Mouse (Mus musculus) R1 (cell line): ENCODE results near the gene Ankrd2.

Experiments
- DNase-seq: peaks from one replicate; pipeline ENCODE4 v3.0.0-alpha.2; 2018; ENCODE audit warnings: low read depth, low spot score

Ankrd2 gene

DNA sequence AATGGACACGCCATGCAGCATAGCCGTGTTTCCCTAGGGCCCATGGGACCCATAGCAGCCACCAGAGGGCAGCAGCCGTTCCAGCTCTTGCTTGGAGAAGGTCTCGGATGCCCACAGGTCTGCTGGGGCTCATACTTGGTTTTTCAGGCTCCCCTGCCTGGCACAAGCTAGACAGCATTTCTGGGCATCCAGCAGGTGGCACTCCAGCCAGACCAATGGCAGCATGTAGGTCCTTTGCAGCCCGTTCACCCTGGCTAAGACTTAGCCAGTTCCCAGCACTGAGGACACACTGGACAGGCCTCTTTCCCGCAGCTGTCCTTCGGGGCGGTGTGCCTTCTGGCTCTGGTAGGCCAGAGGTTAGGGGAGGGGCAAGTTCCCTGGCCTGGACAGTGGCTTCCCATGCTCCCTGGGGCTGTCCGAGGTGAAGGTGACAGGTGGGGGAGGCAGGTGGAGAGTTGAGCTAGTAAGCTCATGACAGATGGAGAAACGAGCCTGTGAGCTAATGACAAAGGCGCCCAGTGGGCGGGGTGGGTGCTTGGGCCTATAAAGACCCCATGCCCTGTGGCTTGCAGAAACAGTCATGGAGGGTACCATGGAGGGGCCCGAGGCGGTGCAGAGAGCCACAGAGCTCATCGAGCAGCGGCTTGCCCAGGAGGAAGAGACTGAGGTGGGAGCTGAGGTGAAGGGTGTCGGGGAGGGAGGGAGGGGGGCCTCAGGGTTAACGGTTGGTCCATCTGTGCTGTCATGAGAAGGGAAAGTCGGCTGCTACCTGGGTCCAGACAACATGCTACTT, at the start of gene Ankrd2:
Gene Ankrd2 (plus strand): TSS at position 545 of the 793 bp plus-strand sequence.
- peak; percentile 75 for DNase-seq

DNA sequence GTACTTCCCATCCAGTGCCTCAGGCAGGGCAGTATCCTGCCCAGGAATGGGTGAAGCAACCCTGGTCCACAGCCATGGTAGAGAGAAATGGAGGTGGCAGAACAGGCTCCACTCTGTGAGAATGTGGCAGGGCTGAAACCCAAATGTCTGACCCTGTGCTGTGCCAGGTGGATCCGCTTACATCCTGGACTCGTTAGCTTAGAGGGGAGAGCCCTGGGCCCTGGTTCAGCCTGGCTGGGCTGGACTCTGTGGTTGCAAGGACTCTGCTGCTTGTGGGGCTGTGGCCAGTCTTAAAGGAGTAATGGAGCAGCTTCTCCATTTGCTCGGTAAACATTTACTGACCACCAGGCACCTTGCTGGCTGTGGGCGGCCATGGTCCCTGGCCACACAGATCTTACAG, 48.6 kb upstream of the Ankrd2 start:
- DNase-seq: no peak

DNA sequence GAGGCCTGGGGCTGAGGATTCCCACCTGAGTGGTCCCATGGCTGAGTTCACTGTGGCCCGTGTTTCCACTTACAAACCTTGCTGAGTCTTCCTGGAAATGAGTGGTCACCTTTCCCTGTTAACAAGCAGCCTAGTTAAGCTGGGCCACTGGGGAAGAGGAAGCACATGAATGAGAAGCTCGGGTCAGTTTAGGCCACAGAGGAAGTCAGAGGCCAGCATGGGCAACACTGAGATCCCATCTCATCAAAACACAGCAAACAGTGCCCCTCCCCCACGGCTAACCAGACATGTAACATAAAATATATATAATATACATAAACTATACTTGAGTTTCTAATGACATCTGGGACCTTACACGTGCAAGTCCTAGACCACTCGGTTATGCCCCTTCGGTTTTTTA, 46.0 kb upstream of the Ankrd2 start:
- no peak for DNase-seq

DNA sequence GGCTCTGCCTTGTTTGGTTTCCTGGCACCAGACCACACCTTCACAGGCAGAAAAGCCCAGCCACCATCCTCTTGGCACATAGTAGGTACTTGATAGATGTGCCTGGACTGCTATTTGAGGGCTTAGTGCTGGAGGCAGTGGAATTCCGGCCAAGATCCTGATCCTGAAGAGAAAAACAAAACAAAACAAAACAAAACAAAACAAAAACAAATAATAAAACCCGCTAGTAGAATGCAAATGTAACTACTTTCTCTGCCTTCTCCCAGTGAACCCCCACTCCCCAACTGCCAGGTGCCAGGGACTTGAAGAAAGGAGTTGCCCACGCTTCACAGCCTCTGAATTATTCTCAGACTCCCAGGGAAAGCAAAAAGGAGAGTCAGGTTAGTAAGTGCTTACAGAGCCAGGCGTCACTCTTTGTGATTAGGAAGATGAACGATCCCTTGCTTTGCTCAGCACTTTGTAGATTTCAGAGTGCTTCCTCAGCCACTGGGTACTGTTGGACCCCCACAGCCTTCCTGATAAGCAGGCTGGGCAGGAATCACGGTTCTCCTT, 43.8 kb upstream of the Ankrd2 start:
- DNase-seq: no peak

DNA sequence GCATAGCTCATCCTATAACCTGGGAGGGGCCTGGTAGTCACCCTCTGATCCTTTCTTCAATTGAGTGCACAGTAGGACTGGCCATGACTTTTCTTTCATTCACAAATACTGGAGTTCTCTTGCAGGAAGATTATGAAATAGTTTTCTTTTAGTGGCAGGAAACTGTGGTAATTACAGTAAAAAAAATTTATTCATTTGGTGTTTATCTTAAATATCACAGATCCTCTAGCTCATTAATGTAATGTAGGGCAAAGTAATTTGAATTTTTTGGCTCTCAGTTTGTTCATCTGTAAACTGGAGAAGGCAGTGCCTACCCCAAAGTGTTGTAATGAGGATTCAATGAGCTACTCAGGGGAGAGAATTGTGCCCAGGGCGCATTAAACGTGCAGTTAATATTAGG, 42.8 kb upstream of the Ankrd2 start:
- DNase-seq: no peak

DNA sequence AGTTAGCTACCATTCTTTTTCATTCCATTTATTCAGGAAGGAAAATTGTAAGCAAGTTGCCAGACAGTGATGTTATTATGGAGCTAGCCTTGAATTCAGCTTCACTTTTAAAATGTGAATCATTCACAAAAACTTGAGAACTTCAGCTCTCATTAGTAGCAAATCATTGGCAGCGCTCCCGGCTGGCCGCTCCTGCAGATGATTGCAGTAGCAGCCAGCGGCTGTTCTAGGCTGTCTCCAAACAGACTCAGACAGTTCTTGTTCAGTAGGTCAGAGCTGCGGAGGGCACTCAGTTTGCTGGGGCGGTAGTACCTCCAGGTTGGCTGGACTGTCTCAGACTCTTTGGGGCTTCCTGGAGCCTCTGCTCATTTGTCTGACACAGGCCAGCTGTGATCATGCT, 42.3 kb upstream of the Ankrd2 start:
- no peak for DNase-seq

DNA sequence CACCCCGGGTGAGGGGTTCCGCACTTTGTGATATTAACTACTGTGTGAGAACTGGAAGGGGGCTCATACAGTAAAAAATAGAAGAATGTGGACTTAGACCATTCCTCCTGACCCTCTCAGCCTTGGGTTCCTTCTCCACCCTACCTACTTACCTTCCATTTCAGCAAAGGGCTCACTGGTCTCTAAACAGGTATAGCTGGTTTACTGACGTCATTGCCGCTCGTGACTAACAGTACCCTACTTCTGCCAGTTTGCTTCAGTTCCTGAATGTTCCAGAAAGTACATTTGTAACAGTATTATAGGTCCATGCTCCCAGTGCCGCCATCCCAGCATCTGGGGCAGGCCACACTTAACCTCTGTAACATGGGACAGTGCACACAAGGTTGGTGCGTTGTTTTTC, 41.8 kb upstream of the Ankrd2 start:
- DNase-seq: no peak

DNA sequence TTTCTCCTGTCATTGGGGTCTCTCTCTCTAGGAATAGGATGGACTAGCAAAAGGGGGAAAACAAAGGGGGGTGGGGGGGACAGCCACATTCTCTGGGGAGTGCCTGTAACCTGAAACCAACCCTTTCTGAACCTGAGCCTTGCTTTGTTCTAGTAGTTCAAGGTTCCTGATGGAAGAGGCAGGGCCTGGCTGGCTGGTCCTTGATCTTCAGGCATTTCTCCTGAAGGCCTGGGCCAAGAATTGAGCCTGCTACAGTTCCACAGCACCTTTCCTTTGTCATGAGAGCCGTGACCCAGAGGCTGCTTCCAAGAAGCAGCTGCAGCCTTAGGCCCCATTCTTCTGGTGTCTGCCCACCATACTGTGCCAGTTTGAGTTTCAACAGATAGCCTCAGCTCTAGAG, 40.3 kb upstream of the Ankrd2 start:
- DNase-seq: peak; percentile 52

DNA sequence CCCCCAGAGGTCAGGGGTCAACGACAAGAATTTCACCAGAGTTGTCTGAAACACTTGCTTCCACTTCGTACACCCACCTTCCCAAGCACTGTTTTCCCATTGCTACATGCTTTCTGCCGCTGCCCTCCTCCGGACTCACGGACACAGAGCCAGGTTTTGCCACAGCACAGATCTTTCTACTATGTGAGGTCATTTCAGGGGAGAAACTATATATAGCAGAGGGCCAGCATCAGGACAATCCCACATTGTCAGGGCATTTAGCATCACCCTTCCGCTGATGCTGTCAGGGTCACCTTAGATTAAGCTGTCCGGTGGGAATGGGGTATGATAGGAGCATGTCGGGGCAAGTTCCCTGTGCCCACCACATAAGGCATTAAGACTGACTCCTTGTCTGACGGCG, 38.7 kb upstream of the Ankrd2 start:
- no peak for DNase-seq

DNA sequence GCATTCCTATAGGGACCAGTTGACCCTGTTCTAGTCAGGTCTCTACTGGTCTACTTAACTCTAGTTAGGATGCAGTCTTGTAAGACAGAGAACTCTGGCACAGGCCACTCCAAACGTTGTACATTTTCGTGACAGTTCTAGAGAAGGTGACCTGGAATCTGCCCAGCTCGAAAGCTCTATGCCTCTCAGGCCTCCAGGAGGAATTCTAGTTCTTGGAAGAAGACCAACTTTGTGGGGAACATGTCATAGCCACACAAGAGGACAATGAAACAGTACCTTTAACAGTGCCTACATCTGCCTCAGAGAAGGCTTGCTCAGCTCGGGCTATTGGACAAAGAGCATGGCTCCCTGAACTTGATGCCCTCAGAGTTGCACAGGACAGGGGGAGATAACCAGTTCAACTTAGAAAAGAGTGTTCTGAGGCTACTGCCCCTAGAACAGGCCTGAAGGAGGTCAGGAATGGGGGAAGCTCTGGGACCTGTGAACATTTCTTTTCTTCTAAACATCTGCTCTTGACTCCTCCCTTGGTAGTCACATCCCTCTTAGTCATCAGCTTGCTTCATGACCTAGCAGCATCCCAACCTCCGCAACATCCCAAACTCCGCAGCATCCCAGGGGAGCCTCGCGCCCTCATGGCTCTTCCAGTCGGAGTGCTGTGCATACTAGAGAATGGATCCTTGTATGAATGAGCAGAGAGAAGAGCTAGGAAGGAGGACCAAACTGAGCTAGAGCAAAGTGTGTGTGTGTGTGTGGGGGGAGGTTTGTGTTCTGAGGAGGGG, 36.8 kb upstream of the Ankrd2 start:
- no peak for DNase-seq

DNA sequence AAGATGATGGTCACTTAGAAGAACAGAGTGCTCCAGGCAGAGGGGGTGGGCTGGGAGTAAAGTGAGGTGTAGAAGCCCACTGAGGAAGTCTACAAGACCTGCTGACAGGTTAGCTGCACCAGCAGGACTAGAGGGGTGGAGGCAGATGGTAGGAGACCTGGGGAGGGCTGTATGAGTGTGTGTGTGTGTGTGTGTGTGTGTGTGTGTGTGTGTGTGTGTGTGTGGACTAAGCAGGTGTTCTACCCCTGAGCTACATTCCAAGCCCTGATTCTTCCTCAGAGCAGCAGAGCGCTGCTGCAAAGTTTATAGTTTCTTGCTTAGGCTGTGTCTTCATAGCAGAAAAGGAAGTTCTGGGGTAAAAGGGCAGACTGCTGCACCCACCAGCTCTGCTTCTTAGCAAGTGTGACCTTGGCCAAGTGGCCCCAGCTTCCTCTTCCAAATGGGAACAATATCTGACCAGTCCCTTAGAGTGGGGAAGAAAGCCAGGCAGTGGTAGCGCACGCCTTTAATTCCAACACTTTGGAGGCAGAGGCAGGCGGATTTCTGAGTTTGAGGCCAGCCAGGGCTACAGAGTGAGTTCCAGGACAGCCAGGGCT, 36.0 kb upstream of the Ankrd2 start:
- no peak for DNase-seq

DNA sequence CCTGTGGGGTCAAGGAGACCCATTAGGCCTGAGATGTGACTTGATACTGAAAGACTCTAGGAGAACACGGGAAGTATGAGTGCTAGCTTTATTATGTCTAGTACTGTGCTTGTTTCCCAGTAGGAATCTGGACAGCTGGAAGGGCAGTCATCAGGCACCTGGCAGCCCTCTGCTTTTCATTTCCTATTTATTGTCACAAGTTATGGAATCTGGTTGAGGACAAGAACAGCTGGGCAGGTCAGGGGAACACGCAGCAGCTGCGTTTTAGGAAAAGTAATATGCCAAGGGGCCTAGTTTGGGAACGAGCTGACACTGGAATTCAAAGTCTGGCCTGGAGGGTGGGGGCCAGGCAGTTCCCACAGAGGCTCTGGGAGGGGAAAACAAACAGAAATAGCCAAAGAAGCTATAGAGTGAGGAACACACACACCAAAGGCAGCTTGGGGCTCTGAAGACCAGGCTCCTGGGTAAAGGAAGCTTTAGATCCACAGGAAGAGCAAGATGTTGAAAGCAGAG, 35.3 kb upstream of the Ankrd2 start:
- DNase-seq: peak; percentile 41

DNA sequence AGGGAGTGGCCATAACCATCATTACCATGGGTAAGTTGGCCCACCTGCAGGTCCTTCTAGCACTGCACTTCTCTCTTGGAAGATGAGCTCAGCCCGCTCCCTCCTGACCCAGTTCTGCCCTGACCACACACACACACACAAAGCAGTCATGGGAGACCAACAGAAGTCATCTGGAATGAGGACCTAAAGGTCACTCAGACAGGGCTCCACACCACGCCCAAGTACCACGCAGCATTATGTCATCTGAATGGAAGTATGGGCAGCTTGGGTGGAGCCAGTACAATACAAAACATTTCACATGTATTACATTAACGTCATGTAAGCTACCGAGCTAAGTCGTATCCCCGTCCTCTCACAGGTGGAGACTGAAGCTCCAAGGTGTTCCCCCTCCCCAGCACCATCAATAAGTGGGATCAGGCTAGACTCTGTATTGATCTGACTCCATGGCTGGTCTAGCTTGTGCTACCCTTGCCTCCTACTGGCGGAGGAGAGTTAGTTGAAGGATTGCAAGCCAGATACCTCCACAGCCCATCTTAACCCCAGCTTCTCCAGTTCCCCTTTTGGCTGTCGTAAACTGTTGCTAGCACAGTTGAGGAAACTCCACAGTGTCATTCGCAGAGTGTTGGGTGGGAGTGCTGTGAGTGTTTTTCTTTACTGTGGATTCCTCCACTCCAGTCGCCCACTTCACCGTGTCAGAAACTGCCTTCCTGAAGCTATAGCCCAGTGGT, 34.4 kb upstream of the Ankrd2 start:
- no peak for DNase-seq

DNA sequence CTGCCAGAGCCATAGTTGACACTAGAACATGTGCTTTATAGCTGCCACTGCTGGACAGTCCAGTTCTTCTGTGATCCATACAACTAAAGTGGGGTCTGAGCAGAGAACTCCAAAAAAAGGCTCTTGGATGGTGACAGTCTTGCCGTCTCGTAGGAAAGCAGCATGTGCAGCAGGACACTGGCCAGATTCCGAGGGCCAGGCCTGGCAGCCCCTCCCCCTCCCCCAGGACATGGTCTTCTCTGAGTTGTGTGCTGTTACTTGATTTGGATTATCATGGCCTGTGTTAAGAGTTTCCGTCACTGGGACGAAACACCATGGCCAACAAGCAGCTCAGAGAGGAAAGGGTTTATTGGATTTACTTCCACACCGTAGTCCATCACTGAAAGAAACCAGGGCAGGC, 31.5 kb upstream of the Ankrd2 start:
- no peak for DNase-seq

DNA sequence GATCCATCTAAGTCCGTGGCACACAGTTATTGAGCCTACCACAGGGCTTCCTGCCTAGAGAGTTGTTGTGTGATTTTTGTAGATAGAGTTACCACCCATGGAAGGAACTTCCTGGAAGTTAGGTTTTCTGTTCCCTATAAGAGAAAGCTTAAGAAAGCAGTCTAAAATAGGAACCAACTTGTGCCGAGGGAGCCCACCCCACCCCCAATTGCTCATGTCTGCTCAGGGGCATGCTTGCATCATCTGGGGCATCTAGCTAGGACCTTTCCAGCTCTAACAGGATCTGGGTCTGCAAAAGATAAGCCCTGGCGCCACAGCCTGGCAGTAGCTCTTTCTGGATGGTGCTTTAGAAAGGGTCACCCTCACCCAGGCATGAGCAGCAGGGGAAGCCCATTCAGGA, 30.2 kb upstream of the Ankrd2 start:
- no peak for DNase-seq

DNA sequence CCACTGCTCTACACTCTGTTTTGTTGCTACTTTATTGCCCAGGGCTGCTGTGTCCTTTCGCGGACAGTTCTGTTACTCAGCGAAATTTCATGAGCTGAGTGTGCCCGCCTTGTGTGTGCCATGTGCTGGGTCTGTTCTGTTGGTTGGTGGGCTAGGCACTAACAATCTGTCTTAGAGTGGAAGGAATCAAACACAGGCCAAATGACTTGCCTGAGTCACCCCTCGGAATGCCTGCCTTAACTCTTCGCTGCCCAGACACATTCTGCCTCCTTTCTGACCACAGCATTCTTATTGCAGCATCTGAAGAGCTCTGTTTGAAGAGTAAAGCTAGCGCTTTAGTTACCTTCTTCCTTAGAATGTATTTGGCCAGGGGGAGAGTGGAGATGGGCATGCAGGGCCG, 29.2 kb upstream of the Ankrd2 start:
- no peak for DNase-seq

DNA sequence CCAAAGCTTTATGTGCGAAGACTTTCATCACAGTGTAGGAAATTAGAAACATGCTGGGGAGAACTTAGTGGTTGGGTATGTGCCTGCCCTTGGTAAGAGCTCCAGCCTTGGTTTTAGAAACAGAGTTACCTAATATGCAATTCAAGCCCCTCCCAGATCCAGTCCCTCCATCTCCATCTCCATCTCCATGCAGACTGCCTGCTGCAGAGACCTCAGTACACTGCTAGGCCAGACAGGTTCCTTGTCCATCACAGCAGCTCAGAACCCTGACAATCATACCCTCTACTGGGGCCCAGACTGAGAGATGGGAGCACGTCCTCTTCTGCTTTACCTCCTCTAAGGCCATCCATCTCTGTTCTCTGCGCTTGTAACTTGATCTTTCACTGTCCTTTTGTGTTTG, 27.2 kb upstream of the Ankrd2 start:
- no peak for DNase-seq

DNA sequence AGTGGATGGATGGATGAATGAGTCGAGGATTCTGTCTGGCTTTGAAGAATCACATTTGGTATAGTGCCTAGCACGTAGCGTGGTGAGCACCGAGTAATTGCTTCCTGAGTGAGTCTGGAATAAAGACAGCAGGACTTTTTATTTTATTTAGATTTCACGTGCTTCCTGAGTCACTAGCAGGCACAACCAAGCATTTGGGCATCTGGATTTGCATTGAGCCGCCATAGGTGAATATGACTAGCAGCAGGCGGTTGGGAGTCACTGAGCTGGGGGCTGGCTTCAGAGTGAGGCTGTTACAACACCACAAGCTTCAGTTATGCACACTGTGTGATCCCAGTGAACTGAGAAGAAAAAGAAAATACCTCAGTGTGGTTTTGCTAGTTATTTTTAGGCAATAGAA, 26.7 kb upstream of the Ankrd2 start:
- no peak for DNase-seq

DNA sequence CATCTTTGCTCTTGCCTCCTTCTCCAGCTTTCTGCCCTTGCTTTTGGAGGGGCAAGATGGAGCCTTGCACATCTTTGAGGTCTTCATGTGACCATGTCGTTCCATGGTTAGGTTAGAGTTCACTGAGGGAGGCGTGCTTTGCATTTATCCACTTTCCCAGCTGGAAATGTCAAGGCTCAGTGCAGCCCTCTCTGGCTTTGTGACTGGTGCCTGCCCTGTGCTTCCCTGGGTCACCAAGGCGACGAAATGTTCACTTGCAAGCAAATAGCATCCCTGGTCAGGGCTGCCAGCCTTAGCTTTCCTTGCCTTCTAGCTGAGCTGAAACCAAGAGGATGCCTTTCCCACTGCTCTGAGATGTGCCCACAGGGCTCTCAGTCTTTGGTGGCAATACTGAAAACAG, 25.4 kb upstream of the Ankrd2 start:
- DNase-seq: no peak

DNA sequence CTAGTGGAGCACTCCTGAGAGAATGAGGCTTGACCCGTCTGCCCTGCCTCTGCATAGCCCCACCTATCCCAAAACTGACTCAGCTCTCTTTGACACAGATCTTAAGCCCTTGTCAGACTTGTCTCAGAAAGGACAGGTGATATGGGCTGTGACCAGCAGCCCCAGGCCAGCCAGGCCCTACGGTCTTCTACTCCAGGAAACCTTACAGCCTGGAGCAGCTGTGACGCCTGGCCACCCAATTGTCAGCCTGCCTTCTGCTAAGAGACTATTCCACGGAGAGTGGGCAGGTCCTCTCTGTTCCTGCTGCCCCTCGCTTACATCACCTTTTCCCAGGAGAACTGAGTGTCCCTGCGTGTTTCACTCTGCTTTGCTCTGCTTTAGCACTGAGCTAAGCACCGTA, 24.7 kb upstream of the Ankrd2 start:
- DNase-seq: no peak

DNA sequence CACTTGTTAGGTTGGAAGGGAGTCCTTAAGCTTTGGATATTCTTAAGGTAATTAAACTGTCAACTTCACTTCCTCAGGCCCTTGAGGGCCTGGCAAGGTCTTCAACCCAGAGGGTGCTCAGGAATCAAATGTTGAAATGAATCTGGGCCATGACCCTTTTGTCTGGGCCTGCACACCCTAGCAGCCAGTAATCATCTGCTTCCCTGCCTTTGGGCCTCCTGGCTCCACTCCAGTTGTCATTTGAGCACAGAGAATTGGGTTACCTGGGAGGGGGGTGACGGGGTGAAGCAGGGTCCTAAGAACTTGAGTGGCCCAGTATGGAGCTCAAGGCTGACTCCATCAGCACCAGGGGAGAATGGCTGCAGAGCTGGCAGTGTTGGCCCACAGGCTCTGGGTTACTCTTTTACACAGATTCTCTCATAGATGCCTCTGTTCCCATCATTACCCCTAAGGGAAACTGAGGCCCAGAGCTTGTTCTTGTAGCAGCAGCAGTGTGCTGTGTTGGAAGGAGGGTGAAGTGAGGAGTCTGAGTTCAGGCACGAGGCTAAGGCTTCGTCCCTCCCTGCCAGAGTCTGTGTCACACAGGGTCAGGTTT, 21.5 kb upstream of the Ankrd2 start:
- DNase-seq: no peak
